Mouse (Mus musculus): ENCODE measurements at regions not wholly inside any gene's neighbourhood (a gene's known extent, or its start where the extent isn't known, plus 50 kb on each side); places are given as distances from the start of the nearest gene placed in this dataset.

- no peak for DNase-seq (ENCODE audit: low read depth, low spot score)
Observed at GRCm38 (mm10) chr11:111568041-111568440, 502.1 kb downstream of the Kcnj2 start.

DNA sequence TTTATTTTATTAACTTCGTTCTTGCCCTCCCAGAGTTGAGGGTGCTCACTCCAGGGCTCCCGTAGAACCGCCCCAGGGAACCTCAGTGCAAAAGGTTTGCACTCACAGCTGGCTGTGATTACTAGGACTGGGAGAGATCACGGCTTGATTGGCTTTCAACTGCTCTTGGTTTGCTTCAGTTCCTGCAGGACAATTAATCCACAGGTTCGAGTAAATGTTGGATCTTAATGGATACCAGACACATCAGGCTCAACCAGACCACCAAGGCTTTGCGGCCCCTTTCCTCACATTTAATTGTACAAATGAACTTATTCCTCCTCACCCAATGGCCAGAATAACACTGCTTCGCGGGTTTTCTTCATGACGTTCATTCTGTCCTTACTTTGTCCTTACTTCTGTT lies 502.9 kb downstream of the Kcnj2 start:
- no peak for DNase-seq (ENCODE audit: low read depth, low spot score)

DNA sequence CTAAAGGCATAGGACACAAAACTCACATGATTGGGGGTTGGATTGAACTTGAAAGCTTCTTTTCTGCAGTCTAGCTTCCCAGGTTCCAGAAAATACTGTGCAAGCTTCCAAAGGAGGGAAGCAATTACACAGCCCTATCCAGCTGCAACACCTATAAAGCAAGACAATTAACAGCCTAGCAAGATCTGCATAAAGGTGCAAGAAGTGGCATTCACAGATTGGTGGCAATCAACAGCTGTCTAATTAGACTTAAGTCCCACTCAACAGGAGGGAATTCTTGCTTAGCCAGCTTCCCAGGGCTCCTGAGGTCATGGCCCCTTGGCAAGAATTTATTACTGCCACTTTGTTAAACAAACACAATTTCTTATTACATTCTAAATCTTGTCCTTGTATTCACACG lies 511.9 kb downstream of the Kcnj2 start:
- no peak for DNase-seq (ENCODE audit: low read depth, low spot score)

DNA sequence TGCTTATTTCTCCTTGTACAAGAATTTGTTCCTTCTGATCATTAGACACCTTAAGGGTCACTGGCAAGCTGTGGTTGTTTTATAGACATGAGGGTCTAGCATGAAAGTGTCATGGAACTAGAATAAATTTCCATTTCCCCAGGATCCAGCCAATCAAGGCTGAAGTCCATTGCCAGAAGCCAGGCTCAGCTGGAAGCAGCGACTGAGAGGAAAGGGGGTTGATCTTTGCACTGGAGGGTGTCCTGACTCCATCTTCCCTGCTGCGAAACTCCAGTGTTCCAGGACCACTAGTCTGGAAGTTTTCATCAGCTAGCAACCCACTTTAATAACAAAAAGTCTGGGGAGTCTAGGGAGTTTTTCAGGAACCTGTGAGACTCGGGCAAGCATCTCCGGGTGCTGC lies 517.0 kb downstream of the Kcnj2 start:
- no peak for DNase-seq (ENCODE audit: low read depth, low spot score)

DNA sequence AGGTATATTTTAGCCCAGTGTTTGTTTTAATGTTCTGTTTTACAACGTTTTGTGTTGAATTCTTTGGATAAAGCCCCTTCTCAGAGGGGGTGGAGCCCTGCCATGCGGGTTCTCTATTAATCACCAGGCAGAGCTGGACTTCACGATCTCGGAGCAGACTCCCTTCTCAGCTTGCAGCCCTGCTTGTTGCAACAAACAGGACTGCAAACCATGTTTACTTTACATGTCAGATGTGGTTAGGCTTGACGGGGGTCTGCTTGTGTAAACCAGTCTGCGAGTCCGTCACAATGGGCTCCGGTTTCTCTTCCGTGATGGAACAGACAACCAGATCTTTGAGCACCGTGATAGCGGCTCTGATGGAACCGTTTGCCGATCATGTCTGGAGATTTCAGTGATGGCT lies 517.6 kb downstream of the Kcnj2 start:
- DNase-seq (ENCODE audit: low read depth, low spot score): no peak

GRCm38 (mm10) chr11:111599456-111599855 lies 533.5 kb downstream of the Kcnj2 start:
- DNase-seq (ENCODE audit: low read depth, low spot score): no peak

DNA sequence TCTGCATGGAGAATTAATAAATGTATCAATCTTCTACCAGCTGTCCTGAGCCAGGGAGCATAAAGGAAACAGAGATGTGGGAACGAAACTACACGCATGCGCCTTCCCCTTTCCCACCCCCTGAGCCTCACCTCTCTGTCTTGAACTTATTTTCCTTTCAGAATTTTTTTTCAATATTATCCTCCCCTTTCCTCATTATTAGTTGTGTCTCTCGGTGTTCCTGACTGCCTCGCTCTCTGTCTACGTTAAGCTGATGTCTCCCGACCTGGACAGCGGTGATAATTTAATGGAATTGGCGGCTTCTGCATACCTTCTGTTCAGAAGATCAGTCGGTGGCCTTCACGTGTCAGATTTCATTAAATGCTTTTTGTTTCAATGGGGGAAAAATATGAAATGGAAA lies 539.2 kb downstream of the Kcnj2 start:
- no peak for DNase-seq (ENCODE audit: low read depth, low spot score)

DNA sequence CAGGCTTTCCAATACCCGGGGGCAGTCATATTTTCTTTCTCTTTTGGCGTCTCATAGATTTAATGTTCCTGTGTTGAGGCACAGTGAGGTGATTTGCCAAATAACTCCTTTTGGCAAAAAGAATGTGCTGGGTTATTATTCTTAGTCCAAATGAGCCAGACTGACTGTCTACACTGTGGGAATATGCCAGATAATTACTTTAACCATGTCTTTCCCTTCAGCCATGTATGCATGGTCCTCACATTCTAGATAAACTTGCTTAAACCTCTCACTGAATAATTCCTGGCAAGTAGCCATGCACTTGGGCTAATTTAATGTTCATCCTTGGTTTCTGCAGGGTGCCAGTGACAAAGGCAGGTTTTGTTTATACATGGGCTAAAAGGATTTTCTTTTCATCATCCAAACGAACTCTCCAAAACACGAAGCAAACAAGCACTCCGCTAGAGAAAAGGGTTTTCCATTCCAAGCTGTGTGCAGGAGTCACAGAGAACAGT lies 544.6 kb downstream of the Kcnj2 start:
- no peak for DNase-seq (ENCODE audit: low read depth, low spot score)

- DNase-seq (ENCODE audit: low read depth, low spot score): no peak
Observed at GRCm38 (mm10) chr11:111643603-111644002, 577.6 kb downstream of the Kcnj2 start.

DNA sequence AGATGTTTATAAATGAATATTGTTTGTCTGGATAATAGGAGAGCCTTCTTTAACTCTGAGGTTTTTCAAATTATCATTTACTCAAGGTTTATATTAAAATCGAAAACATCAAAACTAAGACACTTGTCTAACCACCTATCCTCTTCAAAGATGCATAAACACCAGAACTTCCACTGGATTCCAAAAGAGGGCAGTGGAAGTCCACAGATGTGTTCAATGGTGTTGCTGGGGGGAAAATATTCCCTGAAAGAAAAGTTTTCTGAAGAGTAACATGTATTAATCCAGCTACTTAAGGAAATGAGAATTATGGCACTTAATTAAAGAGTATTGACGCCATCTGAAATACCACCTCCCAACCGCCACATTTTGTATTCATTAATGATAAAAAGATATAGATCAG lies 586.9 kb downstream of the Kcnj2 start:
- peak; percentile 11 for DNase-seq (ENCODE audit: low read depth, low spot score)

GRCm38 (mm10) chr11:111657778-111658177 lies 591.8 kb downstream of the Kcnj2 start:
- no peak for DNase-seq (ENCODE audit: low read depth, low spot score)

DNA sequence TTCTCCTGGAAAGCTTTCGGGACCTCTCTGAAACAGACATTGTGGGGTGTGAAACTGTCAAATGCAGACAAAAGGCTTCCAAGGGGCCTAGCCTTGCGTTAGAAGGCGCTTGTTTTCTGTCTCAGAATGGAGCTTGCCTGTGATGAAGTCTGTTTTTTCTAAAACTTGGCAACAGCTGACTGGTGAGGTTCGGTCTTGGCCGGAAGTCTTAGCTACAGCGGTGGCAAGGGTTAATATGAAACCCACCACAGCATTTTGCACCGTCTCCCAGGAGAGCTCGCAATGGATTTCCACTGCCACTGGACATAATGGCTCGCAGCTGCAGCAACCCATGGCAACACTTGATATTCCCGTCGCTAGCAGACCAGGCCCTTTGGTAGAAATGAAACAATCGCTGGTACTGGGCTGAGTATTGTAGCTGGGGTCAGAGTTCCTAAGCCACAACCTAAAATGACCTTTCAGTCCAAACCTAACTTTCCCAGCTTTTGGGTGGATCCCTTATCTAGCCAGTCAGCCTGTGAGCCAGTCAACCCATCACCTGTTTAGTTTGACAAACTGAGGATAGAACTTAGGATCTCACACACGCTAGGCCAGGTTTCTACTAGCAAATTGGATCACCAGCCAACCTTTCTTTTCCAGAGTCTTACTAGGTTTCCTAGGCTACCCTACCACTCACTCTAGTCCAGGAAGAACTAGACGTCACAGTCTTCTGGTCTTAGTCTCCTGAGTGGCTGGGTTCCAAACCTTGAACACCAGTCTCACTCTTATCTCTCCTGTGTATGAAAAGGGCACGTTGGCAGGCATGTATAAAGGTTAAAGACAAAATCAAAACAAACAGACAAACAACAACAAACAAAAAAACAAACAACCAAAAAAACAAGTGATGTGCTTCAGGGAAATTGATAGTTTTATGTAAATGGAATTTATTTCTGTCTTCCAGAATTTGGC lies 592.7 kb downstream of the Kcnj2 start:
- DNase-seq (ENCODE audit: low read depth, low spot score): no peak

- DNase-seq (ENCODE audit: low read depth, low spot score): no peak
Observed at GRCm38 (mm10) chr11:111663269-111663668, 597.3 kb downstream of the Kcnj2 start.

DNA sequence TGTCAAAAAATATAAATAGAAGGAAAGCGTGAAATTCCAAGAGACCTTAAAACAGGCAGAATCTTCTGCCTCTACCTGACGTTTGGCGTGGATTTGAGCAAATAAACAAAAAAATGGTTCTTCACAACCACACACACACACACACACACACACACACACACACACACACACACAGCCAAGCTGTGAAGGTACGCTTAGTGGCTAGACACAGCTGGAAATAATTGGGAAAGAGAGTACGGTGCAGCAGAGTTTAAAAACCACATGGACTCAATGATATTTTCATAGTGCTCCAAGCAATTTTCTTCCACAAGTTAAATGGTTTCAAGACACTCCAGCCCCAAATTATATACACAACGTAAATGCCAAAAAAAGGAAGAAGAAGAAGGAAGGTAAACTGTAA lies 600.4 kb downstream of the Kcnj2 start:
- no peak for DNase-seq (ENCODE audit: low read depth, low spot score)

DNA sequence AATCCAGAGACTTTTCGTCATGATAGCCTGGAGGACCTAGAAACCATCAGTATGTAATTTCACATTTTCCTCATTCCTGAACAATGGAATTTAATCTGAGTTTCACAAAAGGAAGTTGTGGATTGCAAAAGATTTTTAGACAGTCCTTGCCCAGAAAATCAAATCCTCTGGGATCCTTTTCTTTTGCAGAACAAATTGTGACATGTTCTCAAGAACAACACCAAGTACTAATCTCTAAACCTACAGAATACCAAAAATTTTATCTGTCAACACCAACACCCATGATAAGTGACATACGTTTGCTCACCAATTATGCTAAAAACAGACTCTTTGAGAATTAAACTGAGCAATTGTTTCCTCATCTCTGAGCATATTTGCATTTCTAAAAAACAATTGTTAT lies 605.9 kb downstream of the Kcnj2 start:
- DNase-seq (ENCODE audit: low read depth, low spot score): no peak

DNA sequence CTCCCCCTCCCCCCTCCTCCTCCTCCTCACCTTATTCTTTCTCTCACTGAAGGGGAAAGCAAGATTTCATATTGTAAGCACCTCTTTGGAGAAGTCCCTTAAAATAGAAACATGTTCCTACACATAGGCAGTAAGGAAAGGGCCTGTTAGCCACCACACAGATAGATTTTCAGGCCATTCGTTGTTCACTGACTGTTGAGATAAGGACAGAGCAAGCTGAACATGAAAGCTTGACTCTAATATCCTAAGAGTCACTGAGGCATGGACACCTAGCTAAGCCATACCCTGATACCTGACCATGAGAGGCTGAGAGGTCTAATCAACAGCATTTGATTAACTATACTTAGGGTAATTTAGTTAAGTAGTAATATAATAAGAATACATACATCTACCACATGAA lies 609.7 kb downstream of the Kcnj2 start:
- DNase-seq (ENCODE audit: low read depth, low spot score): no peak

- no peak for DNase-seq (ENCODE audit: low read depth, low spot score)
Observed at GRCm38 (mm10) chr11:111682341-111682740, 616.4 kb downstream of the Kcnj2 start.

- no peak for DNase-seq (ENCODE audit: low read depth, low spot score)
Observed at GRCm38 (mm10) chr11:111683909-111684308, 617.9 kb downstream of the Kcnj2 start.

- DNase-seq (ENCODE audit: low read depth, low spot score): no peak
Observed at GRCm38 (mm10) chr11:111687769-111688168, 621.8 kb downstream of the Kcnj2 start.

DNA sequence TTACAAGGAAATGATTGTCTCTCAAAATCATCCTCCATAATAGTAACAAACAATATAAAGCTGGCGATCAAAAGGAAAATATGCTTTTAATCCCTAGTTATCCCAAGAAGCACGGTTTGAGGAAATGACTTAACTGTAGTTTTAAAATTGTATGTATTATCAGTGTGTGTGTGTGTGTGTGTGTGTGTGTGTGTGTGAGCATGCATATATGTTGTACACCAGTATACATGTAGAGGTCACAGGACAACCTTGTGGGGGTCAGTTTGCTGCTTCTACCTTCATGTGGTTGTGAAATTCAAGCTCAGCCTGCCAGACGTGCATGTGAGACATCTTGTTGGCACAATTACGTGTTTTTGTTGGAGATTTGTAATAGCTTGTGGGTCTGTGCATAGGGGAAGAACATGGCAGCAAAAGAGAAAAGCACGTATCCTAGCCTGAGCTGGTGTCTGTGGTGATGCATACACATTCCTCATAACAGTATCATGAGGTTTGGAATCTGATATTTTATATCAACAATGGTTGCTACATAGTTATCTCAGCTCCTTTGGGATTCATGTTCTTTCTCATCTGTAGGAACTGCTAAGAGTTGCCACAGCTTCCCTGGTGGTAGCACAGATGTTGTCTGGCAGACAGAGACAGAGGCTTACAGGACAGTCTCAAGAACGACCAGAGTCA lies 622.4 kb downstream of the Kcnj2 start:
- DNase-seq (ENCODE audit: low read depth, low spot score): no peak

GRCm38 (mm10) chr11:111689899-111690298 lies 623.9 kb downstream of the Kcnj2 start:
- no peak for DNase-seq (ENCODE audit: low read depth, low spot score)

GRCm38 (mm10) chr11:111691512-111691911 lies 625.5 kb downstream of the Kcnj2 start:
- DNase-seq (ENCODE audit: low read depth, low spot score): no peak

DNA sequence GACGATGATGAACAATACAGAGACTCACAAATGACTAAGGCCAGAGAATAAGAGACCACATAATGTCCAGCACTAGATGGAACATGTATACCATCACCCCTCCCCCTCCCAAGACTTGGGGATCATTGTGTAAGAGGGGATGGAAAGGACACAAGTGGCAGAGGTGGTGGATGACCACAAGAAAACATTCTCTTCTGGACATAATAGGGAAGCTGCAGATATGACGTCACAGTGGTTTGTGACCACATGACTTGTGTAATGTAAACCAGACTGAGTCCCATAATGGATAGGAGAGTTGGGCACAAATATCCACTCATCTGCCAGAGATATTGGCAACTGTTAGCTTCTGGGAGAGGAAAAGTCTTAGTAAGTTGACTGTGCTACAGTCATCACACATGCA lies 630.7 kb downstream of the Kcnj2 start:
- DNase-seq (ENCODE audit: low read depth, low spot score): no peak
